Comparison of ENCODE assay signal across 12 mouse cellular contexts in genomic region chr9:92661938-92662337, GRCm38 (mm10).
"Had no signal": no experiment of that assay in that cellular context is flagged by ENCODE, and none has a peak within 500 bp of the region (broad histone marks: within the 10 kb centered on the region; RNA-seq: fewer than 3 reads in every experiment).

No protein-coding gene starts in this region.

- H3K27ac ChIP-seq: hindbrain, embryonic 15.5 days; kidney, embryonic 15.5 days; liver, embryonic 15.5 days; midbrain, embryonic 10.5 days; neural tube, embryonic 12.5 days had no signal

- ATAC-seq: lung, postnatal 0 days had no signal

- H3K4me2 ChIP-seq: hindbrain, embryonic 15.5 days; kidney, embryonic 15.5 days; liver, embryonic 15.5 days; neural tube, embryonic 12.5 days had no signal

- H3K9ac ChIP-seq: hindbrain, embryonic 15.5 days; kidney, embryonic 15.5 days; liver, embryonic 15.5 days; neural tube, embryonic 12.5 days had no signal

- H3K9me3 ChIP-seq: hindbrain, embryonic 15.5 days; kidney, embryonic 15.5 days; liver, embryonic 15.5 days; midbrain, embryonic 10.5 days; neural tube, embryonic 12.5 days had no signal

- H3K36me3 ChIP-seq: hindbrain, embryonic 15.5 days; kidney, embryonic 15.5 days; liver, embryonic 15.5 days; midbrain, embryonic 10.5 days; neural tube, embryonic 12.5 days had no signal

- DNase-seq: kidney, adult 2 months; kidney, postnatal 25 days; lung, adult 2 months; lung, postnatal 36 days; midbrain, embryonic 14.5 days; thymus, postnatal 4 days had no signal

- H3K27me3 ChIP-seq: hindbrain, embryonic 15.5 days; kidney, embryonic 15.5 days; liver, embryonic 15.5 days; neural tube, embryonic 12.5 days had no signal

- H3K4me1 ChIP-seq: hindbrain, embryonic 15.5 days; kidney, embryonic 15.5 days; liver, embryonic 15.5 days; midbrain, embryonic 10.5 days; neural tube, embryonic 12.5 days had no signal

- H3K4me3 ChIP-seq: hindbrain, embryonic 15.5 days; kidney, embryonic 15.5 days; liver, embryonic 15.5 days; midbrain, embryonic 10.5 days; neural tube, embryonic 12.5 days had no signal
